Comparison of ENCODE assay signal across 18 mouse cellular contexts in genomic region chr10:26114409-26114808, GRCm38 (mm10). TPM values are rescaled to one million over a fixed set of nuclear protein-coding genes. Genes with fewer than 3 reads are reported as not detected.
DNase-seq lines count a peak whose midpoint lies in the region; ATAC-seq and TF ChIP-seq lines count a peak whose summit lies in the region.
"Had no signal": no experiment of that assay in that cellular context is flagged by ENCODE, and none has a peak within 500 bp of the region (broad histone marks: within the 10 kb centered on the region; RNA-seq: fewer than 3 reads in every experiment).

No protein-coding gene starts in this region.

- DNase-seq in frontal cortex, postnatal 14 days (ENCODE audit: low spot score in 2 of 2): no peak
- peak; percentile 24 to 43 for DNase-seq in right cerebral cortex, adult 2 months (ENCODE audit: low spot score in 2 of 2)
- DNase-seq in right cerebral cortex, postnatal 4 days: no peak
- DNase-seq in brain, embryonic 14.5 days (ENCODE audit: low read depth): peak; percentile 38
- no peak for DNase-seq in gastrocnemius, adult 8-10 months (ENCODE audit: low spot score in 2 of 2)
- DNase-seq in urinary bladder, postnatal 4 days (ENCODE audit: low spot score in 2 of 2): no peak
- DNase-seq: adrenal gland, adult 8-10 months; cerebellum, adult 8-10 months; heart, adult 18-20 months; lung, postnatal 14 days; thymus, adult 18-20 months had no signal

- TF ChIP-seq POLR2A in brain, embryonic 14.5 days (IDR thresholded peaks at IDR 0.05; ENCODE audit: borderline replicate concordance, extremely low read depth, insufficient read depth, insufficient read length, poor library complexity, severe bottlenecking): no peak

- peak; percentile 41; the same call in 1 of the 2 replicates for ATAC-seq in frontal cortex, adult (ENCODE audit: low TSS enrichment)
- ATAC-seq: intestine, embryonic 16.5 days; midbrain, embryonic 16.5 days had no signal

- no peak for TF ChIP-seq CTCF in brain, embryonic 14.5 days (IDR thresholded peaks at IDR 0.05; ENCODE audit: borderline replicate concordance, extremely low read depth, insufficient read depth, insufficient read length)

RNA-seq across cellular contexts. Expression of gene Tmem200a, which starts 35.6 kb away (rescaled TPM):
- polyA plus RNA-seq in brain, embryonic 14.5 days (2012; rRNA removed): 21.5 and 27.3 TPM in 2 replicates
- total RNA-seq in gastrocnemius, adult 8-10 months (2022): under 1 TPM in 2 of 4 experiments, not detected in 2; 0.10 to 0.18 TPM
- total RNA-seq: MEL had no signal

RNA-seq across cellular contexts. Expression of gene Gm9767, which starts 36.4 kb away (rescaled TPM):
- 0.76 and 0.98 TPM in 2 replicates for polyA plus RNA-seq in brain, embryonic 14.5 days (2012; rRNA removed)
- total RNA-seq in gastrocnemius, adult 8-10 months (2022): not detected
- total RNA-seq: heart, adult 18-20 months; MEL had no signal
- polyA plus RNA-seq: heart, embryonic 15.5 days; intestine, embryonic 16.5 days; kidney, embryonic 15.5 days; liver, embryonic 16.5 days had no signal

Comparison
In these comparisons a context has a peak if more than half of its experiments do, and no peak if none do; other contexts are left out.
1. DNase-seq: peak in right cerebral cortex, adult 2 months (2 of 2) and brain, embryonic 14.5 days (single experiment); none in frontal cortex, postnatal 14 days (0 of 2), right cerebral cortex, postnatal 4 days (single experiment), gastrocnemius, adult 8-10 months (0 of 2) and urinary bladder, postnatal 4 days (0 of 2).